In the genomic region with DNA sequence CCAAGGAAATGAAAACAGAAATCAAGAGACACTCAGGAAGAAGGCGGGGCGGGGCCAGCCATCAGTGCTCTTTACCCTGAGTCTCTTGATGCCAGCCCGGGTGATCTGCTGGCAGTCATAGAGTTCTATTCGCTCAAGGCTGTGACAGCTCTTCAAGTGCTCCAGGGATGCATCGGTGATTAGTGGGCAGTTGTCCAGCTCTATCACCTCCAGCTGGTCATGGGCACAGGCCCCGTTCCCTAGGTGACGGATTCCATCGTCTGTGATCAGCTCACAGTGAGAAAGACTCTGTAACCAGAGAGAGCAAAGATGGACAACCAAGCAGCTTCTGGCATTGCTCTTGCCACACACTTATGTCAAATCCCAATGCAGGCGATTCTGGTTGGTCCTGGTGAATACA, we compare ENCODE assay signal across 27 mouse cellular contexts. TPM values are rescaled to one million over a fixed set of nuclear protein-coding genes. Genes with fewer than 3 reads are reported as not detected.
A peak's percentile ranks its signal among the peaks of the same experiment; 100 is the strongest.
DNase-seq lines count a peak whose midpoint lies in the region; ATAC-seq lines count a peak whose summit lies in the region.
"Had no signal": no experiment of that assay in that cellular context is flagged by ENCODE, and none has a peak within 500 bp of the region (broad histone marks: within the 10 kb centered on the region; RNA-seq: fewer than 3 reads in every experiment).

No protein-coding gene starts in this region.

- no peak overlapping the region for H3K4me2 ChIP-seq in heart, embryonic 12.5 days
- H3K4me2 ChIP-seq: embryonic facial prominence, embryonic 12.5 days; hindbrain, embryonic 13.5 days; liver, embryonic 12.5 days; midbrain, embryonic 12.5 days; neural tube, embryonic 13.5 days had no signal

- intact Hi-C loops in left cerebral cortex, postnatal 4 days (cut with DNase I): no loop called here
- intact Hi-C loops in left cerebral cortex, postnatal 36 days (cut with DNase I): no loop called here

- peak; percentile 27 for DNase-seq in adrenal gland, adult 2 months
- no peak for DNase-seq in adrenal gland, postnatal 10 days
- DNase-seq in heart, adult 18-20 months: peak; percentile 36
- peak; percentile 37 for DNase-seq in left cerebral cortex, postnatal 4 days
- DNase-seq in left cerebral cortex, postnatal 36 days (ENCODE audit: low spot score in 2 of 2): no peak
- no peak for DNase-seq in spleen, postnatal 4 days (ENCODE audit: low spot score in 2 of 2)
- DNase-seq: cerebellum, adult 18-20 months; cerebellum, postnatal 36 days; embryo, embryonic 11 days; gastrocnemius, postnatal 14 days; kidney, adult 18-20 months; kidney, postnatal 36 days; liver, postnatal 0 days; lung, postnatal 36 days; right cerebral cortex, postnatal 4 days had no signal

- H3K4me3 ChIP-seq in heart, embryonic 12.5 days: no peak overlapping the region
- H3K4me3 ChIP-seq: embryonic facial prominence, embryonic 12.5 days; hindbrain, embryonic 13.5 days; layer of hippocampus, adult 2 months; left cerebral cortex, adult 2 months; liver, embryonic 12.5 days; midbrain, embryonic 12.5 days; neural tube, embryonic 13.5 days had no signal

- peaks cover 15% of the 10 kb centered on the region for H3K4me1 ChIP-seq in heart, embryonic 12.5 days (replicated peaks)
- H3K4me1 ChIP-seq: hindbrain, embryonic 13.5 days; neural tube, embryonic 13.5 days had no signal

- WGBS in heart, embryonic 12.5 days: 72% methylated on average over 9 of the region's 9 CpGs

- H3K9ac ChIP-seq in heart, embryonic 12.5 days: no peak overlapping the region
- H3K9ac ChIP-seq: embryonic facial prominence, embryonic 12.5 days; hindbrain, embryonic 13.5 days; liver, embryonic 12.5 days; liver, postnatal 0 days; midbrain, embryonic 12.5 days; neural tube, embryonic 13.5 days had no signal

- no peak overlapping the region for H3K27ac ChIP-seq in heart, embryonic 12.5 days (ENCODE audit: poor library complexity, severe bottlenecking)
- H3K27ac ChIP-seq: embryonic facial prominence, embryonic 12.5 days; hindbrain, embryonic 13.5 days; layer of hippocampus, adult 2 months; left cerebral cortex, adult 2 months; liver, embryonic 12.5 days; midbrain, embryonic 12.5 days; neural tube, embryonic 13.5 days had no signal

- H3K36me3 ChIP-seq in heart, embryonic 12.5 days: peaks cover 55% of the 10 kb centered on the region

- ATAC-seq in heart, embryonic 12.5 days (ENCODE audit: insufficient number of reproducible peaks, low FRiP score): no peak
- ATAC-seq: forebrain, embryonic 14.5 days; inflammation-experienced regulatory T-cells, adult 6 months; liver, embryonic 12.5 days; liver, postnatal 0 days had no signal

- H3K27me3 ChIP-seq in heart, embryonic 12.5 days (replicated peaks): no peaks in the 10 kb centered on the region
- H3K27me3 ChIP-seq: embryonic facial prominence, embryonic 12.5 days; hindbrain, embryonic 13.5 days; liver, embryonic 12.5 days; midbrain, embryonic 12.5 days; neural tube, embryonic 13.5 days had no signal

- H3K9me3 ChIP-seq in heart, embryonic 12.5 days (replicated peaks): no peaks in the 10 kb centered on the region
- H3K9me3 ChIP-seq: embryonic facial prominence, embryonic 12.5 days; hindbrain, embryonic 13.5 days; liver, embryonic 12.5 days; midbrain, embryonic 12.5 days; neural tube, embryonic 13.5 days had no signal

RNA-seq across cellular contexts. Expression of a gene that starts 37.3 kb away (rescaled TPM):
- total RNA-seq in adrenal gland, adult 2 months (2021): 1 to 10 TPM; 3.6 to 4.0 TPM
- polyA plus RNA-seq in adrenal gland, adult 2 months (2012; rRNA removed): 0.71 and 0.83 TPM in 2 replicates
- total RNA-seq in adrenal gland, postnatal 10 days (2021): 1 to 10 TPM; 1.8 to 3.1 TPM
- under 1 TPM; 0.15 to 0.25 TPM for total RNA-seq in heart, adult 18-20 months (2021)
- polyA plus RNA-seq in heart, embryonic 12.5 days (2016; fragmentation: Nextera tagmentation; extraction: Ambion mirVana): 0.47 and 0.63 TPM in 2 replicates
- 10 to 100 TPM in 1 of 2 experiments, 1 to 10 TPM in 1; 8.7 to 11.7 TPM for total RNA-seq in left cerebral cortex, postnatal 4 days (2021)
- total RNA-seq in left cerebral cortex, postnatal 36 days (2021): 100 to 1,000 TPM in 1 of 2 experiments, 10 to 100 TPM in 1; 69.6 to 102 TPM
- total RNA-seq: granulocyte monocyte progenitor cell, adult 5-6 weeks; MEL had no signal

RNA-seq across cellular contexts. Expression of a gene that starts 59.6 kb away (rescaled TPM):
- 10 to 100 TPM; 22.4 to 29.3 TPM for total RNA-seq in adrenal gland, adult 2 months (2021)
- 34.6 and 36.2 TPM in 2 replicates for polyA plus RNA-seq in adrenal gland, adult 2 months (2012; rRNA removed)
- total RNA-seq in adrenal gland, postnatal 10 days (2021): 10 to 100 TPM; 29.5 to 33.0 TPM
- total RNA-seq in heart, adult 18-20 months (2021): 10 to 100 TPM; 19.1 to 22.2 TPM
- 13.3 and 14.8 TPM in 2 replicates for polyA plus RNA-seq in heart, embryonic 12.5 days (2016; fragmentation: Nextera tagmentation; extraction: Ambion mirVana)
- 10 to 100 TPM; 24.4 to 27.5 TPM for total RNA-seq in left cerebral cortex, postnatal 4 days (2021)
- 10 to 100 TPM; 36.0 to 42.2 TPM for total RNA-seq in left cerebral cortex, postnatal 36 days (2021)

Comparison
In these comparisons a context has a peak if more than half of its experiments do, and no peak if none do; other contexts are left out.
1. DNase-seq: peak in adrenal gland, adult 2 months (single experiment), heart, adult 18-20 months (2 of 2) and left cerebral cortex, postnatal 4 days (single experiment); none in adrenal gland, postnatal 10 days (single experiment), left cerebral cortex, postnatal 36 days (0 of 2) and spleen, postnatal 4 days (0 of 2).
2. RNA of a gene that starts 37.3 kb away (total RNA-seq): 69.6 to 102 TPM in left cerebral cortex, postnatal 36 days; 8.7 to 11.7 TPM in left cerebral cortex, postnatal 4 days, 3.6 to 4.0 TPM in adrenal gland, adult 2 months, 1.8 to 3.1 TPM in adrenal gland, postnatal 10 days and 0.15 to 0.25 TPM in heart, adult 18-20 months; every median in the first group is over 4 times any median in the second.